Mouse (Mus musculus): Measurements from ENCODE around the gene Cdh23. TPM values are rescaled to one million over a fixed set of nuclear protein-coding genes. Genes with fewer than 3 reads are reported as not detected.
A peak's percentile ranks its signal among the peaks of the same experiment; 100 is the strongest.

Cdh23 gene
- polyA plus RNA-seq, 1 experiment from 2014 or later = 2.0 TPM

DNA sequence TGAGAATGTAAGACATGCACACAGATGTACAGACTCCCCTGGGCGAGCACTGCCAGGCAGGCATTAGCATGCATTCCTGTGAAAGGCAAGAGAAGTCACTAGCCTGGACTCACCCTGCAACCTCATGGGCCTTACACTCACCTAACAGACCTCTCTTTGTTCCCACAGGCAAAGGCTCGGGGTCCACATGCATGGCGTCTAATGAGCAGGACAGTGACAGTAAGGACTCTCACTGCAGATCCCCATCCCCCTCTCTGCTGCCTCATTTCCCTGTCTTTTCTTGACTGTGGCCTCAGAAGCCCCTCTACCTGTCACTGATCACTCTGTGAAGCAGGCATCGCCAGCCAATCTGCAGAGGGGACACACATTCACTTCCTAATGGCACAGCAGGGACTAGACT is 337.5 kb downstream of the Cdh23 start:
- ATAC-seq (ENCODE audit: low FRiP score) = no peak
- Histone ChIP-seq H3K4me2 (no peak overlapping the region), H3K36me3 (no peaks in the 10 kb centered on the region), H3K9ac (no peak overlapping the region), H3K9me3 (no peaks in the 10 kb centered on the region), H3K4me3 (no peak overlapping the region), H3K4me1 (replicated peaks) (peaks cover 28% of the 10 kb centered on the region), H3K27ac (no peak overlapping the region), H3K27me3 (no peaks in the 10 kb centered on the region)
- 34% methylated on average over 4 of the region's 4 CpGs for WGBS

- H3K4me2 ChIP-seq = no peak overlapping the region
- WGBS = 97% methylated on average over 14 of the region's 14 CpGs
- ATAC-seq (ENCODE audit: low FRiP score) = no peak
- no peaks in the 10 kb centered on the region for H3K36me3 ChIP-seq
- no peaks in the 10 kb centered on the region for H3K27me3 ChIP-seq
- no peak overlapping the region for H3K9ac ChIP-seq
- H3K9me3 ChIP-seq = no peaks in the 10 kb centered on the region
- H3K27ac ChIP-seq = no peak overlapping the region
- H3K4me1 ChIP-seq (replicated peaks) = peaks cover 33% of the 10 kb centered on the region
- H3K4me3 ChIP-seq = no peak overlapping the region
Measured at GRCm38 (mm10) chr10:60357901-60358300, 338.4 kb downstream of the Cdh23 start.

DNA sequence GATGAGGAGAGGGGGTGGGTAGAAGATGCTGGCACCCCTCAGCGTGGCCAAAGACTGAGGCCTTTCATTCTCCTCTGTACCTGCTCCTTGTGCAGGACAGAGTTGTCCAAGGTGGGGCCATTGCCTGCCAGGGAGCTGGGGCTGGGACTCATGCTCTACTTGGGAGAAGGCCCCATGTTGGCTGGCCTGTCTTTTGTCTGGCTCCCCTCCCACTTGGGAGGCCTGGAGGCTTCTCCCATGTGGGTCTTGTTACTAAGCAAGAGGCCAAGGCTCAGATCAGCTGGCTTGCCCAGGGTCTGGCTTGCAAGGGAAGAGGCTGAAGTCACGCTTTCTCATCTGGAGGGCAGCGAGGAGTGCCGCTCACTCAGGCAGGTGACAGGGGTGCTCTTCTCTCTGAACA is 338.8 kb downstream of the Cdh23 start:
- ATAC-seq (ENCODE audit: low FRiP score) = no peak
- no peaks in the 10 kb centered on the region for H3K36me3 ChIP-seq
- H3K4me3 ChIP-seq = no peak overlapping the region
- no peak overlapping the region for H3K27ac ChIP-seq
- H3K9ac ChIP-seq = no peak overlapping the region
- 91% methylated on average over 4 of the region's 4 CpGs for whole genome bisulfite sequencing
- H3K4me1 ChIP-seq (replicated peaks) = peaks cover 32% of the 10 kb centered on the region
- H3K9me3 ChIP-seq = no peaks in the 10 kb centered on the region
- no peaks in the 10 kb centered on the region for H3K27me3 ChIP-seq
- H3K4me2 ChIP-seq = no peak overlapping the region

GRCm38 (mm10) chr10:60354881-60355677 is 341.2 kb downstream of the Cdh23 start:
- ATAC-seq (ENCODE audit: low FRiP score) = no peak
- H3K9ac ChIP-seq = no peak overlapping the region

GRCm38 (mm10) chr10:60354003-60354325 is 342.3 kb downstream of the Cdh23 start:
- Histone ChIP-seq H3K4me2 (no peak overlapping the region), H3K4me3 (no peak overlapping the region), H3K4me1 (replicated peaks) (peaks cover 43% of the 10 kb centered on the region), H3K36me3 (no peaks in the 10 kb centered on the region), H3K27ac (no peak overlapping the region), H3K9ac (no peak overlapping the region), H3K27me3 (no peaks in the 10 kb centered on the region), H3K9me3 (no peaks in the 10 kb centered on the region)
- no peak for ATAC-seq (ENCODE audit: low FRiP score)
- 91% methylated on average over 4 of the region's 4 CpGs for WGBS

More at GRCm38 (mm10) chr10:60354881-60355677, 341.2 kb downstream of the Cdh23 start:
- Histone ChIP-seq H3K27me3 (no peaks in the 10 kb centered on the region), H3K4me2 (no peak overlapping the region), H3K4me1 (replicated peaks) (peaks cover 37% of the 10 kb centered on the region), H3K36me3 (no peaks in the 10 kb centered on the region), H3K27ac (no peak overlapping the region), H3K9me3 (no peaks in the 10 kb centered on the region), H3K4me3 (no peak overlapping the region)
- 75% methylated on average over 11 of the region's 11 CpGs for WGBS

DNA sequence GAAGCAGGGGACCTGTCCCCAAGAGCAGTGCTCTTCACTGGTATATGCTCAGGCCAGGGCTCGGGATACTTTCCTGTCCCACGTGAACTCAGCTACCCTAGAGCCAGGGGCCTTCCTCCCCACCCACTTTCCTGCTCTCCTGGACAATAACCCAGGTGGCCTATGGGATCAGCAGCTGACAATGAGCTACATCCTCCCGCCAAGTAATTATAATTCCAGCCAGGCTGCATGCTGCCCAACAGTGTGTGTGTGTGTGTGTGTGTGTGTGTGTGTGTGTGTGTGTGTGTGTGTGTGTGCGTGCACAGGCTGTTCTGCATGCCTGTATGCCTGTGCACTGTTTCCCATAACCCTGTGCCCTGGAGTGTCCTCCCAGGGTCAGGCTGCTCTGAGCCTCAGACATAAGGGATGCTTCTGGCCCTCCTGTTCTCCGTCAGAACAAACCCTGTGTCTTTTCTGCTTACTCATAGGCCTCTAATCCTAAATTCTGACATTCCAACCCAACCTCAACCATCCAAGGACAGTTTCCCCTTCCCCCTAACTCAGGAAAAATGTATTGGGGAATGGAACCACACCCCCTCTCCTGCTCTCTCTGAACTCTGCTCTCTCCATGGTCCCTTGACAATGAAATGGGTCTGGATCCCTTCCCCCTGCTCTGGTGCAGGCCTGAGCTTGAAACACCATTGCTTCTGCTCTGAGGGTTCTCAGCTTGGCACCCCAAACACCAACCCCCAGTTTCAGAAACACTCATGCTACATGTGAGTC is 342.9 kb downstream of the Cdh23 start:
- Histone ChIP-seq H3K4me1 (replicated peaks) (peaks cover 42% of the 10 kb centered on the region), H3K4me3 (no peak overlapping the region), H3K4me2 (no peak overlapping the region), H3K9ac (no peak overlapping the region), H3K9me3 (no peaks in the 10 kb centered on the region), H3K27me3 (no peaks in the 10 kb centered on the region; the same call in 1 of the 2 replicates), H3K36me3 (no peaks in the 10 kb centered on the region), H3K27ac (0 out of 2 replicates have a peak overlapping the region, but pooled peaks have one; percentile 12)
- 57% methylated on average over 4 of the region's 5 CpGs for WGBS
- no peak for ATAC-seq (ENCODE audit: low FRiP score)

GRCm38 (mm10) chr10:60351761-60352455 is 344.4 kb downstream of the Cdh23 start:
- H3K27ac ChIP-seq = peak overlapping the region; percentile 68
- peaks cover 12% of the 10 kb centered on the region for H3K27me3 ChIP-seq
- H3K4me3 ChIP-seq = no peak overlapping the region
- ATAC-seq (ENCODE audit: low FRiP score) = peak; percentile 40; the same call in 1 of the 2 replicates
- H3K36me3 ChIP-seq = no peaks in the 10 kb centered on the region
- H3K4me2 ChIP-seq = no peak overlapping the region
- 19% methylated on average over 7 of the region's 7 CpGs for WGBS
- peaks cover 49% of the 10 kb centered on the region for H3K4me1 ChIP-seq (replicated peaks)
- H3K9ac ChIP-seq = no peak overlapping the region
- H3K9me3 ChIP-seq = no peaks in the 10 kb centered on the region

DNA sequence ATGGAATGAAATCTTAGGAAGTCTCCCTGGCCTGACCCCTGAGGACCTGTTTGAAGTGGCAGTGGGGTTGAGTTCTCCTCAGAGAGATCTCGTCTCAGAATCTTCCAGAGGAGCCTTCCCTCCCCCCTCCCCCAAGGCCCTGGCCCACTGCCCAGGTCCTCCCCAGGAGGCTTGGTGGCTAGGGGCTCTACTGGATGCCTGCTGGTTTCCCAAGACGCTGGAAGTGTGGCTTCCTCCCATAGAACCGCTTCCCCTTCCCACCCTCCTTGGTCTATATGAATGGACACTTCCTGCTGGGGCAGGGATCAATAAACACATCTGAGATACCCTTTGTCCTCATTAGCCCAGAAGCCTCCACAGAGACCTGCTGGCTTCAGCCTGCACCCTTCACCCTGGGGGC is 345.0 kb downstream of the Cdh23 start:
- no peak overlapping the region for H3K4me2 ChIP-seq
- H3K4me1 ChIP-seq (replicated peaks) = peaks cover 56% of the 10 kb centered on the region
- H3K36me3 ChIP-seq = no peaks in the 10 kb centered on the region
- no peaks in the 10 kb centered on the region for H3K9me3 ChIP-seq
- peaks cover 19% of the 10 kb centered on the region for H3K27me3 ChIP-seq
- WGBS = 24% methylated on average over 3 of the region's 3 CpGs
- H3K4me3 ChIP-seq = no peak overlapping the region
- no peak overlapping the region for H3K9ac ChIP-seq
- peak overlapping the region; percentile 68 for H3K27ac ChIP-seq
- ATAC-seq (ENCODE audit: low FRiP score) = peak; percentile 5; the same call in 1 of the 2 replicates

GRCm38 (mm10) chr10:60350805-60351167 is 345.5 kb downstream of the Cdh23 start:
- 57% methylated on average over 3 of the region's 3 CpGs for WGBS
- Histone ChIP-seq H3K4me1 (replicated peaks) (peaks cover 57% of the 10 kb centered on the region), H3K27ac (peak overlapping the region; percentile 68), H3K36me3 (no peaks in the 10 kb centered on the region), H3K9ac (no peak overlapping the region), H3K4me3 (no peak overlapping the region), H3K9me3 (no peaks in the 10 kb centered on the region), H3K4me2 (no peak overlapping the region), H3K27me3 (peaks cover 23% of the 10 kb centered on the region)
- no peak for ATAC-seq (ENCODE audit: low FRiP score)

DNA sequence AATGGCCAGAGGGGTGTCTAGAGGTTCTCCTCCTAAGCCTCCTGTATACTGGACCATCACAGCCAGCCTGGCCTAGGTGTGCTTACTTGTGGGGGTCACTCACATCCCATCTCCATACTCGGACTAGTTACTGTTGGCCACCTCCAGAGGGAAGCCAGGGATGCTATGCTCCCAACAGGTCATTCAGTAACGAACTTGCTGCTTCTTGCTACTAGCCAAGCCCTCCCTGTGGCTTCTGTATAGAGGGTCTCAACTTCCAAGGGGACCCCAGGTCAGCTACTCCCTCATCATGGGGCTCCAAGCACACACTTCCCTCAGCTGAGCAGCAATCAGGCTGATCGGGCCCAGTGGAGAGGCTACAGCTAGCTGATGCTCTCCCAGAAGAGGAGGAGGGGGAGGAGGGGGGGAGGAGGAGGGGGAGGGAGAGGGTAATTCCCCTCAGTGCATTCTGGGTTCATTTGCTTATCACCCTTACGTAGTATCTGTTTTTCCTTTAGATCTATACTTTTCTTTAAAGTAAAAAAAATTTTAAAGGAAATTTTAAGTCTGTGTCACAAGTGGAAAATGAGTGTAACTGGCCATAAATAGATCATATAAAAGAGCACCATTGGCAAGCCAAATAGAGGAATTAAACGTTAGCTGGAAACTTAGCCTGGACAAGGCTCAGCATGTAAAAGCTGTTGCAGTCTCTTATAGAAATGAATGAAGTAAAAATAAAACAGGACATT is 346.0 kb downstream of the Cdh23 start:
- Histone ChIP-seq H3K4me1 (replicated peaks) (peaks cover 57% of the 10 kb centered on the region), H3K4me2 (no peak overlapping the region), H3K36me3 (no peaks in the 10 kb centered on the region), H3K27me3 (peaks cover 24% of the 10 kb centered on the region), H3K9ac (no peak overlapping the region), H3K9me3 (no peaks in the 10 kb centered on the region), H3K4me3 (no peak overlapping the region), H3K27ac (no peak overlapping the region)
- ATAC-seq (ENCODE audit: low FRiP score) = no peak
- WGBS = 48% methylated on average over 5 of the region's 5 CpGs

DNA sequence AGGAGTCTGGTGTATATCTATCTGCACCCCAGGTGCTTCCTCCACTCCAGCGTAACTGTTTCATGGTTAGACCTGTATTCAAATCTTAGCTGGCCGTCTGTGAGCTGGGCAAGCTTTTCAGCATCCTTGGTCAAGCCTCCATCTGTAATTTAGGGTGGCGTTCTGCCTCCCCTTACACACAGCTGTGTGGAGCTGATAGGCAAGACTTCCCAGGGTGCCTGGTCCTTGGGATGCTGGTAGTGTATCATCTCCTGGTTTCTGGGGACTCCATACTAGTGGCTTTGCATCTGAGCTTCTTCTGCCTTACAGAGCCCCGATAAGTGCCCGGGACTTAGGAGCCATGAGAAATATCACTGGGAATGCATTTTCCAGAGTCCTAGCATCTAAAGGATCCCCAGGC is 346.6 kb downstream of the Cdh23 start:
- Histone ChIP-seq H3K4me1 (replicated peaks) (peaks cover 57% of the 10 kb centered on the region), H3K9me3 (no peaks in the 10 kb centered on the region), H3K4me3 (no peak overlapping the region), H3K4me2 (no peak overlapping the region), H3K9ac (no peak overlapping the region), H3K36me3 (no peaks in the 10 kb centered on the region), H3K27me3 (peaks cover 24% of the 10 kb centered on the region), H3K27ac (no peak overlapping the region)
- 85% methylated on average over 5 of the region's 5 CpGs for WGBS
- no peak for ATAC-seq (ENCODE audit: low FRiP score)

DNA sequence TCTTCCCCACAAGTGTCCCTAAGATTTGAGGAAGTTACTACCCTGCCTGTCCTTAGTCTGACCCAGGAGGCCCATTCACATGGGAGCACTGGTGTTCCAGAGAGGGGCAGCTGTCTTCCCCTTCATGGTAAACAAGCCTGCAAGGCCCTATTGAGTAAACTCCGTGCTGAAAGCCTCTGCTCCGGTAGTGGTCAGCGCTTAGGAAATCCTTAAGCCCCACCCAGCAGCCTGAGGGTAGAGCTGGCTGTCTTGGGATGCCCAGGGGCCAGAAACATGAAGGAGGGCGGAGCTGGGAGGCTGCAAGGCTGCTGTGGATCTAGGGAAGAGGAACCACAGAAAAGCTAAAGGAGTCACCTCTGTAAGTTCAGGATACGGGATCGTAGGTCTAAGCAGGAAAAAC is 347.2 kb downstream of the Cdh23 start:
- H3K9ac ChIP-seq = no peak overlapping the region
- H3K4me2 ChIP-seq = no peak overlapping the region
- no peak for ATAC-seq (ENCODE audit: low FRiP score)
- WGBS = 38% methylated on average over 6 of the region's 6 CpGs
- H3K36me3 ChIP-seq = no peaks in the 10 kb centered on the region
- H3K4me1 ChIP-seq (replicated peaks) = peaks cover 57% of the 10 kb centered on the region
- H3K9me3 ChIP-seq = no peaks in the 10 kb centered on the region
- H3K27ac ChIP-seq = 0 out of 2 replicates have a peak overlapping the region, but pooled peaks have one; percentile 5
- H3K27me3 ChIP-seq = peaks cover 24% of the 10 kb centered on the region
- H3K4me3 ChIP-seq = no peak overlapping the region
